Mouse (Mus musculus): ENCODE measurements at regions not wholly inside any gene's neighbourhood (a gene's known extent, or its start where the extent isn't known, plus 50 kb on each side); places are given as distances from the start of the nearest gene placed in this dataset.

- no peak for TF ChIP-seq CTCF (IDR thresholded peaks at IDR 0.05; ENCODE audit: low read depth, low read length)
- TF ChIP-seq POLR2A (IDR thresholded peaks at IDR 0.05; ENCODE audit: extremely low read depth, insufficient read depth, low read length), result no peak
These were observed 98.4 kb upstream of the Col8a1 start for GRCm38 (mm10) chr16:57852838-57853460.
